Mouse (Mus musculus): ENCODE results near the gene Flcn. TPM values are rescaled to one million over a fixed set of nuclear protein-coding genes. Genes with fewer than 3 reads are reported as not detected.
A peak's percentile ranks its signal among the peaks of the same experiment; 100 is the strongest.

Flcn gene
- polyA plus RNA-seq, 1 experiment from 2014 or later = 32.0 TPM

DNA sequence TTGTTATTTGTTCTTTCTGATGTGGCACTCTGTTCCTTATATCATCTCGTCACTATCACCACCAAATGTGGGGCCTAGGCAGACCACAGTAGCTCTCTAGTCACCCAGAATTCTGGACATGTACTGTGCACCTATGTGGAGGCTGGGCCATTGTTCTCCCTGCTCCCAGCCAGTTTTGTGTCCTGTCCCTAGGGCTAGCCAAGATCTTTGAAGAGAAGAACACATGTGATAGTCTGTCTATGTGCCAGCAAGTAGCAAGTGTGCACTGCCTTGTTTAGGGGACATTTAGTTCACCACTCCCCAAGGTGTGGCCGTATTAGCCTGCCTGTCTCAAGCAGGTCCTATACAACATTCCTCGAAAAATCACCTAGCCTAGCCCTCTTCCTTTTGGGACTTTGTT is 60.8 kb downstream of the Flcn start:
- DNase-seq (ENCODE audit: low spot score) (no peak), ATAC-seq (ENCODE audit: insufficient number of reproducible peaks, low FRiP score, low TSS enrichment, low read depth) (no peak)
- Histone ChIP-seq H3K4me2 (ENCODE audit: low read depth, severe bottlenecking) (no peak overlapping the region), H3K27ac (replicated peaks; ENCODE audit: low read depth, low read length) (no peak overlapping the region), H3K9me3 (ENCODE audit: control insufficient read depth, low read length) (no peaks in the 10 kb centered on the region), H3K4me1 (ENCODE audit: control insufficient read depth, insufficient read depth, low read length) (no peaks in the 10 kb centered on the region), H3K36me3 (ENCODE audit: control insufficient read depth, insufficient read depth, low read length) (peaks cover 18% of the 10 kb centered on the region; the same call in 1 of the 2 replicates), H3K9ac (ENCODE audit: low read length) (no peak overlapping the region), H3K27me3 (ENCODE audit: control insufficient read depth, insufficient read depth, low read length) (no peaks in the 10 kb centered on the region), H3K4me3 (ENCODE audit: low read depth, low read length) (no peak overlapping the region)
- WGBS = 92% methylated on average over 3 of the region's 3 CpGs

DNA sequence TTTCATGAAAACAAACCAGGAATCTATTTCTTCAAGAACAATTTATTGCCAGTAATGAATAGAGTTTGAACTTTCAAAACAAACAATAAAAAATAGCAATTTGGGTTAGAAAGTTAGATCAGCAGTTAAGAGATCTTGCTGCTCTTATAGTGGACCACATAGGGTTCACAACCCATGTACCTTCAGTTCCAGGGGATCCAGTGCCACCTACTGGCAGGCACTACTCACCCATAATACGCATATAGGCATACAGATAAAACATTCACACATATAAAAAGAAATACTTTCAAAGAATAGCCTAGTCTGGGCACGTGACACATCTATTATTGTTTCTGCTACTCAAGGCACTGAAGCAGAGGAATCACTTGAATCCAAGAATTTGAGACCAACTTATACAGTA is 63.2 kb downstream of the Flcn start:
- no peaks in the 10 kb centered on the region for H3K4me1 ChIP-seq (ENCODE audit: control insufficient read depth, insufficient read depth, low read length)
- no peak overlapping the region for H3K27ac ChIP-seq (replicated peaks; ENCODE audit: low read depth, low read length)
- no peak overlapping the region for H3K4me3 ChIP-seq (ENCODE audit: low read depth, low read length)
- H3K4me2 ChIP-seq (ENCODE audit: low read depth, severe bottlenecking) = no peak overlapping the region
- H3K36me3 ChIP-seq (ENCODE audit: control insufficient read depth, insufficient read depth, low read length) = peaks cover 21% of the 10 kb centered on the region
- no peak overlapping the region for H3K9ac ChIP-seq (ENCODE audit: low read length)
- no peak for ATAC-seq (ENCODE audit: insufficient number of reproducible peaks, low FRiP score, low TSS enrichment, low read depth)
- WGBS = 84% methylated on average over 2 of the region's 2 CpGs
- DNase-seq (ENCODE audit: low spot score) = peak; percentile 46
- H3K9me3 ChIP-seq (ENCODE audit: control insufficient read depth, low read length) = no peaks in the 10 kb centered on the region
- H3K27me3 ChIP-seq (ENCODE audit: control insufficient read depth, insufficient read depth, low read length) = no peaks in the 10 kb centered on the region

- Histone ChIP-seq H3K27me3 (ENCODE audit: control insufficient read depth, insufficient read depth, low read length) (no peaks in the 10 kb centered on the region), H3K27ac (replicated peaks; ENCODE audit: low read depth, low read length) (no peak overlapping the region), H3K4me2 (ENCODE audit: low read depth, severe bottlenecking) (no peak overlapping the region), H3K4me3 (ENCODE audit: low read depth, low read length) (no peak overlapping the region), H3K36me3 (ENCODE audit: control insufficient read depth, insufficient read depth, low read length) (peaks cover 17% of the 10 kb centered on the region), H3K9me3 (ENCODE audit: control insufficient read depth, low read length) (no peaks in the 10 kb centered on the region), H3K4me1 (ENCODE audit: control insufficient read depth, insufficient read depth, low read length) (no peaks in the 10 kb centered on the region), H3K9ac (ENCODE audit: low read length) (no peak overlapping the region)
- DNase-seq (ENCODE audit: low spot score) = no peak
- 92% methylated on average over 5 of the region's 5 CpGs for WGBS
- no peak for ATAC-seq (ENCODE audit: insufficient number of reproducible peaks, low FRiP score, low TSS enrichment, low read depth)
Observed at GRCm38 (mm10) chr11:59745851-59746250, 64.0 kb downstream of the Flcn start.

DNA sequence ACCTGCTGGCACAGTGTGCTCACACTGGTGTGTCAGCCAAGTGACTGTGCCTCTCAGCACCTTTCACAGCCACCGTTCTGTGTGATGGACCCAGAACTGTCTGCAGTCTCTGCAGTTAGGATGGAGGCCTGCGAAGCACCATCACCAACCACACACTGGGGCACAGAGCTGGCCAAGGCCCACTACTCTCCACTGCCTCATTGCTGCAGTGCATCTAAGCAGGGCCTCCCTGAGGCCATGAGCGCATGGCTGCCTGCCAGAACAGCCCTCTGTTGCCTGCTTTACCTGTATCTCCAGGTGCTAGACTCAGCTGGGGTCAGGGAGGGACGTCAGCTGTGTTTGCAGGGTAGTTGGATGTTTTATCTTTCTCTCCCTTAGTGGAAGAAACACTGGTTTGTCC is 65.4 kb downstream of the Flcn start:
- H3K27me3 ChIP-seq (ENCODE audit: control insufficient read depth, insufficient read depth, low read length) = no peaks in the 10 kb centered on the region
- no peak overlapping the region for H3K4me2 ChIP-seq (ENCODE audit: low read depth, severe bottlenecking)
- H3K27ac ChIP-seq (replicated peaks; ENCODE audit: low read depth, low read length) = no peak overlapping the region
- H3K4me1 ChIP-seq (ENCODE audit: control insufficient read depth, insufficient read depth, low read length) = no peaks in the 10 kb centered on the region
- WGBS = 97% methylated on average over 4 of the region's 4 CpGs
- peaks cover 15% of the 10 kb centered on the region for H3K36me3 ChIP-seq (ENCODE audit: control insufficient read depth, insufficient read depth, low read length)
- no peaks in the 10 kb centered on the region for H3K9me3 ChIP-seq (ENCODE audit: control insufficient read depth, low read length)
- ATAC-seq (ENCODE audit: insufficient number of reproducible peaks, low FRiP score, low TSS enrichment, low read depth) (no peak), DNase-seq (ENCODE audit: low spot score) (no peak)
- no peak overlapping the region for H3K9ac ChIP-seq (ENCODE audit: low read length)
- H3K4me3 ChIP-seq (ENCODE audit: low read depth, low read length) = no peak overlapping the region

DNA sequence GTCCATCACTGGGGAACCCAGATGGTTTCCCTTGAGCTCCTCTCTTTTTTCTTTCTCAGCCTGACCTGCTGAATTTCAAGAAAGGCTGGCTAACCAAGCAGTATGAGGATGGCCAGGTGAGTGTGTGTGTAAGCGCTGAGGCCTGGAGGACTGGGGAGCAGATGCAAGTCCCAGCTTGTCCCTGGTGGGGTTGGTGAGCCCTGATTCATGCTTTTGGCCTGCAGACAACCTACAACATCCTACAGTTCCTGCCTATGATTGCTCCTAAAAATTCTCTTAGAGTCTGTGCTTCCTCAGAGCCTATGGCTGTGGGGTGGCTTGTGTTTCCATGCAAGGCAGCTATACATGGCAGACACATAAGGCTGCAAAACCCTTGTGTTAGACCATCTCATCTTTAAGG is 66.1 kb downstream of the Flcn start:
- 89% methylated on average over 1 of the region's 1 CpGs for WGBS
- Histone ChIP-seq H3K4me1 (ENCODE audit: control insufficient read depth, insufficient read depth, low read length) (no peaks in the 10 kb centered on the region), H3K36me3 (ENCODE audit: control insufficient read depth, insufficient read depth, low read length) (peaks cover 16% of the 10 kb centered on the region), H3K9ac (ENCODE audit: low read length) (no peak overlapping the region), H3K27me3 (ENCODE audit: control insufficient read depth, insufficient read depth, low read length) (no peaks in the 10 kb centered on the region), H3K4me2 (ENCODE audit: low read depth, severe bottlenecking) (no peak overlapping the region), H3K27ac (replicated peaks; ENCODE audit: low read depth, low read length) (no peak overlapping the region), H3K9me3 (ENCODE audit: control insufficient read depth, low read length) (no peaks in the 10 kb centered on the region), H3K4me3 (ENCODE audit: low read depth, low read length) (no peak overlapping the region)
- DNase-seq (ENCODE audit: low spot score) (no peak), ATAC-seq (ENCODE audit: insufficient number of reproducible peaks, low FRiP score, low TSS enrichment, low read depth) (no peak)

DNA sequence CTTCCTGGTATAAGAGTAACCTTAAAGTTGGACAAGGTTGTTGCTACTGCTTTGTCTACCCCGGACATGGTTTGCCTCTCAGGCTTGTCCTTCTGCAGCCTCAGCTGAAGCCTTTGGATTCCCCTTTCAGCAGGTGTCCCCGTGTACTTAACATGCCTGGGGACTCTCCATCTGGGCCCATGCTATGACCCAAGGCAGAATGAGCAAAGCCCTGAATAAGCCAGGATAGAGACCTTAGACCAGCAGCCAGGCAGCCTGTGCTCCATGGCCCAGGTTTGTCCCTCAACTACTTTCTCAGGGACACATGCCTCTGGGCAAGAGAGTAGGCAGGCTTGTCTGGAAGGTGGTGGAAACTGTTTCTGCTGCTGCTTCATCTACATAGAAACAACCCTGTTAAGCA is 66.5 kb downstream of the Flcn start:
- ATAC-seq (ENCODE audit: insufficient number of reproducible peaks, low FRiP score, low TSS enrichment, low read depth) (no peak), DNase-seq (ENCODE audit: low spot score) (no peak)
- Histone ChIP-seq H3K27me3 (ENCODE audit: control insufficient read depth, insufficient read depth, low read length) (no peaks in the 10 kb centered on the region), H3K9me3 (ENCODE audit: control insufficient read depth, low read length) (no peaks in the 10 kb centered on the region), H3K27ac (replicated peaks; ENCODE audit: low read depth, low read length) (no peak overlapping the region), H3K9ac (ENCODE audit: low read length) (no peak overlapping the region), H3K4me1 (ENCODE audit: control insufficient read depth, insufficient read depth, low read length) (no peaks in the 10 kb centered on the region), H3K36me3 (ENCODE audit: control insufficient read depth, insufficient read depth, low read length) (peaks cover 16% of the 10 kb centered on the region), H3K4me2 (ENCODE audit: low read depth, severe bottlenecking) (no peak overlapping the region), H3K4me3 (ENCODE audit: low read depth, low read length) (no peak overlapping the region)
- WGBS = 100% methylated on average over 2 of the region's 2 CpGs

DNA sequence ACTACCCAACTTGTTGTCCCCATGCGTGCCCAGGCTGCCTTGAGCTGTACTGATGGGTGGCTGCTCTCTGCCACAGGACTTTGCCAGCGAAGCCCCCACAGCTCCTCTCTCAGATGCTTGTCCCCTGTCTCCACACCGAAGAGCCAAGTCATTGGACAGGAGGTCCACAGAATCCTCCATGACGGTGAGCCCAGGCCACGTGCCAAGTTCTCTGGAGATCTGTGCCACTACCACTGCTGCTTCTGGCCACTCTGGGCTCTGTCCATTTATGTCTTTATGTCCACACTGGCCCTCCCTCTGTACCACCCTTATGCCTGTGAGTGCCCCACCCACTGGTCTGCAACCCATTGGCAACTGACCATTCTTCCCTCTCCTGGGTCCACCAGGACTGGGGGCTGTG is 67.9 kb downstream of the Flcn start:
- no peak overlapping the region for H3K4me2 ChIP-seq (ENCODE audit: low read depth, severe bottlenecking)
- no peak overlapping the region for H3K9ac ChIP-seq (ENCODE audit: low read length)
- no peaks in the 10 kb centered on the region for H3K27me3 ChIP-seq (ENCODE audit: control insufficient read depth, insufficient read depth, low read length)
- no peak overlapping the region for H3K27ac ChIP-seq (replicated peaks; ENCODE audit: low read depth, low read length)
- 89% methylated on average over 5 of the region's 5 CpGs for WGBS
- H3K36me3 ChIP-seq (ENCODE audit: control insufficient read depth, insufficient read depth, low read length) = peaks cover 19% of the 10 kb centered on the region
- DNase-seq (ENCODE audit: low spot score) (no peak), ATAC-seq (ENCODE audit: insufficient number of reproducible peaks, low FRiP score, low TSS enrichment, low read depth) (no peak)
- H3K9me3 ChIP-seq (ENCODE audit: control insufficient read depth, low read length) = no peaks in the 10 kb centered on the region
- H3K4me1 ChIP-seq (ENCODE audit: control insufficient read depth, insufficient read depth, low read length) = no peaks in the 10 kb centered on the region
- no peak overlapping the region for H3K4me3 ChIP-seq (ENCODE audit: low read depth, low read length)

Other genes with a start within 250 kb of the Flcn start
- gene Olfr222, start 233.8 kb downstream of the Flcn start, polyA plus RNA-seq (2014; fragmentation: Nextera tagmentation; extraction: Ambion mirVana) = not detected in 2 replicates
- gene Olfr223, start 216.7 kb downstream of the Flcn start, polyA plus RNA-seq (2014; fragmentation: Nextera tagmentation; extraction: Ambion mirVana) = not detected in 2 replicates
- gene Mprip, start 148.7 kb downstream of the Flcn start, polyA plus RNA-seq (2014; fragmentation: Nextera tagmentation; extraction: Ambion mirVana) = 71.1 and 78.9 TPM in 2 replicates
- 1.3 and 2.4 TPM in 2 replicates for gene Pld6, start 22.4 kb downstream of the Flcn start, polyA plus RNA-seq (2014; fragmentation: Nextera tagmentation; extraction: Ambion mirVana)
- 36.1 and 37.2 TPM in 2 replicates for gene Nt5m, start 29.4 kb upstream of the Flcn start, polyA plus RNA-seq (2014; fragmentation: Nextera tagmentation; extraction: Ambion mirVana)
- 244 and 250 TPM in 2 replicates for gene Cops3, start 29.8 kb upstream of the Flcn start, polyA plus RNA-seq (2014; fragmentation: Nextera tagmentation; extraction: Ambion mirVana)
- gene Med9, start 138.2 kb upstream of the Flcn start, polyA plus RNA-seq (2014; fragmentation: Nextera tagmentation; extraction: Ambion mirVana) = 44.9 and 45.5 TPM in 2 replicates
- gene Rasd1, start 154.9 kb upstream of the Flcn start, polyA plus RNA-seq (2014; fragmentation: Nextera tagmentation; extraction: Ambion mirVana) = 1.1 and 1.2 TPM in 2 replicates
- 4.9 and 6.1 TPM in 2 replicates for gene Pemt, start 236.5 kb upstream of the Flcn start, polyA plus RNA-seq (2014; fragmentation: Nextera tagmentation; extraction: Ambion mirVana)